Mouse (Mus musculus) common myeloid progenitor, adult 5-6 weeks (primary cell): ENCODE data around the gene Eif2b4. TPM values are rescaled to one million over a fixed set of nuclear protein-coding genes. Genes with fewer than 3 reads are reported as not detected.
"Not testable (repeated sequence)": the region's sequence is repeated elsewhere in the genome, so short reads cannot be mapped to it uniquely, and the experiment has no call there.

Source experiments
- ATAC-seq: replicated peaks from 2 replicates; pipeline ENCODE4 v1.8.0; 2016; ENCODE audit warnings: low read depth, mild to moderate bottlenecking, moderate TSS enrichment, inconsistent platforms; ENCODE audit not compliant: poor library complexity, severe bottlenecking
- total RNA-seq: library from RNA; stranded (forward); fragments of 200-1000, 187-1606 nt; gene quantifications from 2 replicates; pipeline ENCODE4 v1.2.3, GENCODE M21; 2017

The Eif2b4 gene
- total RNA-seq, result 32.4 and 39.6 TPM in 2 replicates

- ATAC-seq, result peak; percentile 93
Observed at GRCm38 (mm10) chr5:31192939-31193630, at the start of gene Eif2b4, which contains the start of gene Snx17. TSS of gene Eif2b4 (minus strand) at chr5:31193430. TSS of gene Snx17 (plus strand) at chr5:31193227.

- no peak for ATAC-seq
Observed at GRCm38 (mm10) chr5:31242191-31242590, 49.0 kb upstream of the Eif2b4 start.

GRCm38 (mm10) chr5:31241522-31242034, 48.3 kb upstream of the Eif2b4 start:
- ATAC-seq, result no peak

- ATAC-seq, result peak; percentile 99
Observed at GRCm38 (mm10) chr5:31240637-31241521, 47.6 kb upstream of the Eif2b4 start, which contains the start of the genes Nrbp1 and Gm9970. TSS of gene Nrbp1 (plus strand) at chr5:31240864. TSS of gene Gm9970 (minus strand) at chr5:31241232.

GRCm38 (mm10) chr5:31226641-31227040, 33.4 kb upstream of the Eif2b4 start:
- no peak for ATAC-seq

GRCm38 (mm10) chr5:31222696-31223095, 29.5 kb upstream of the Eif2b4 start:
- no peak for ATAC-seq

GRCm38 (mm10) chr5:31221304-31221945, 28.2 kb upstream of the Eif2b4 start:
- peak; percentile 31; the same call in 1 of the 2 replicates for ATAC-seq

- peak; percentile 83 for ATAC-seq
Observed at GRCm38 (mm10) chr5:31220448-31221303, 27.4 kb upstream of the Eif2b4 start, which contains the start of gene Ppm1g. TSS of gene Ppm1g (minus strand) at chr5:31220687.

GRCm38 (mm10) chr5:31219911-31220447, 26.7 kb upstream of the Eif2b4 start:
- ATAC-seq, result peak; percentile 11

- ATAC-seq, result no peak
Observed at GRCm38 (mm10) chr5:31219474-31219873, 26.2 kb upstream of the Eif2b4 start.

- 0 out of 2 replicates have a peak, but pooled peaks have one; percentile 23 for ATAC-seq
Observed at GRCm38 (mm10) chr5:31219070-31219469, 25.8 kb upstream of the Eif2b4 start.

GRCm38 (mm10) chr5:31218294-31218693, 25.1 kb upstream of the Eif2b4 start:
- ATAC-seq, result peak; percentile 36; the same call in 1 of the 2 replicates

- not testable (repeated sequence) for ATAC-seq
Observed at GRCm38 (mm10) chr5:31216554-31216953, 23.3 kb upstream of the Eif2b4 start.

GRCm38 (mm10) chr5:31204421-31204820, 11.2 kb upstream of the Eif2b4 start:
- ATAC-seq, result no peak

GRCm38 (mm10) chr5:31203866-31204265, 10.6 kb upstream of the Eif2b4 start:
- no peak for ATAC-seq

- no peak for ATAC-seq
Observed at GRCm38 (mm10) chr5:31202933-31203332, 9.7 kb upstream of the Eif2b4 start.

- peak; percentile 98 for ATAC-seq
Observed at GRCm38 (mm10) chr5:31201742-31202590, 8.7 kb upstream of the Eif2b4 start, which contains the start of gene Zfp513. TSS of gene Zfp513 (minus strand) at chr5:31202303.
